Mouse (Mus musculus) bone marrow macrophage, adult 2 months (primary cell): ENCODE results near the gene Tcf7l1.

Experiments
- CTCF ChIP-seq: IDR thresholded peaks from 2 replicates; pipeline ENCODE4 v1.5.1; 2012; ENCODE audit warnings: low read depth, mild to moderate bottlenecking, low read length, moderate library complexity
- POLR2A ChIP-seq: IDR thresholded peaks from 2 replicates; pipeline ENCODE4 v1.6.1; 2012; ENCODE audit warnings: mild to moderate bottlenecking, low read depth, low read length, borderline replicate concordance

DNA sequence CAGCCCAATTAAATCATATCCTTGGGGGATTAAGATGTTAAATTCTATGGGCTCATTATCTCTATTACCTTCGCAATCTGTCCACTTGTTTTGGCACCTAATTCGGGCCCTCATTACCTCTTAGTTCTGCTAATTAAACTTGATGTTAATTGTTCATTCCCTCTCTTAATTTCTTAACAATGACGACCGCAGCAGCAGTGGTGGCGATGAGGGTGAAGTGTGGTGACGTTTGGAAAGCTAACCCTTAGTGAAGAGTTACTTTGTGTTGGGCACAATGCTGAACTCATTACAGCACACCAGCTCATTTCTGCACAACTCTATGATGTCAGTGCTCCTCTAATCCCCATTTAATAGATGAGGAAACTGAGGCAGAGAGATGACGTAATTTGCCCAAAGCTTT lies 143.7 kb downstream of the Tcf7l1 start:
- no peak for TF ChIP-seq CTCF
- no peak for TF ChIP-seq POLR2A
